Mouse (Mus musculus) layer of hippocampus, adult 11-12 months (tissue): ENCODE data around the gene Ptges2.

ENCODE experiments used
- DNase-seq: peaks from one replicate; pipeline ENCODE4 v3.0.0; 2022; ENCODE audit warnings: low spot score

The Ptges2 gene

DNA sequence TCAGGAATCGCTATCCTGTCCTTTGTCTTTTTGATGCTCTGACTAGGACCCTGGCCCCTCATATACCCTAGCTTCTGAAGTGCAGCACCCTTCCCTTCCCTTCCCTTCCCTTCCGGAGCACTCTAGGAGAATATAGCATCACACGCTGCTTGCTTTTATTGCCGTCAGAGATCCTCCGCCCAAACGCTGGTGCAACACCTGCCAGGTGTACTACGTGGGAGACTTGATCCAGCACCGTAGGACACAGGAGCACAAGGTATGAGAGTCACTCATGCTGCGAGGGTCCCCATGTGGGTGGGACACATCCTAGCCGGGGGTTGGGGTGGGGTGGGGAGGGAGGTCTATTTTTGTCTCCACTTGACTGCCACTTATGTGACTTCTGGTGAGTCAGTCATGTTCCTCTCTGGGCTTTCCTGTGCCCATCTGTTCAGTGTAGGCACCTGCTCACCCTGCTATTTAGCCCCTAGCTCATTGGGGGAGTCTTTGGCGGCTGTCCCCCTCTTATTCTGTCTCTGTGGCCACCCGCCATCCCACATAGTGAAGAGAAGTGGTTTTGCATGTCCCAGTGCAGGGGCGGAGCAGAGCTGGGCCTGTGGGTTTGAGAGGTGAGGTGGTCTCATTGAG, 20.3 kb upstream of the Ptges2 start:
- DNase-seq = no peak

DNA sequence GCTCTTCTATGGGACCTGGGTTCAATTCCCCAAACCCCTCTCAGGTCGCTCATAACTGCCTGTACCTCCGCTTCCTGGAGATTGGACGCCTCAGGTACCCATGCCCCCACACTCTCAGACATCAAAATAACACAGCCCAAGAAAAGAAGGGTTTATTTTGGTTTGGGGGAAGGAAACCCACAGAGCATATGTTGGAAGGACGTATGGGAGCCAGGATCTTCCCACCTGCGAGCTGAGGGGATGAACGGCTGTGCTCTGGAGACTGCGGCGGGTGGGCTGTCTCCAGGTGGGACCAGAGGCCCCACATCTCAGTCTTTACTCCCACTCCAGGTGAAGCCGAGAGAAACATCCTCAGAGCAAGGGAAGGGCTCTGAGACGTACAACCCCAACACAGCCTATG, 18.7 kb upstream of the Ptges2 start:
- DNase-seq = no peak

GRCm38 (mm10) chr2:32380001-32380500, 15.6 kb upstream of the Ptges2 start:
- no peak for DNase-seq

GRCm38 (mm10) chr2:32381141-32381774, 14.4 kb upstream of the Ptges2 start:
- no peak for DNase-seq

DNA sequence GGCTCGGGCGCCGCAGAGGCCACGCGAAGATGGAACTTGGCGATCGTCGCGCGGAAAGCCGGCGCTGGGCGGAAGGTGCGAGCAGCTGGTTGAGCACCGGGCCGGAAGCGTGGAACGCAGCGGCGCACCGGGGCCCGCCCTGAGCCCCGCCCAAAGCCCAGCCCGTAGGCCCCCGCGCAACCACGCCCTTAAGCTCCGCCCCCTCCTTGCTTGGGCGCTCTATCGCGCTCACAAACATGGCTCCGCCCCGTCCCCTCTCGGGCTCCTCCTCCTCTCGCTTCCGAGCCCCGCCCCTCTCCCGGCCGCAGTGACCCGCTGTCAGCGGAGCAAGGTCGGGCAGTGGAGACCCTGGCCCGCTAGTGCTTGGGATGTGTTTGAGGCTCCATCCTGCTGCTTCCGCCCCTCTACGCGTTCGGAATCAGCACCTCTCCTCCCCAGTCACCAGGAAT, 13.9 kb upstream of the Ptges2 start, which contains the start of gene 1110008P14Rik:
1110008P14Rik (minus strand) TSS at position 164 of the 449 bp plus-strand sequence.
- DNase-seq = peak; percentile 92

DNA sequence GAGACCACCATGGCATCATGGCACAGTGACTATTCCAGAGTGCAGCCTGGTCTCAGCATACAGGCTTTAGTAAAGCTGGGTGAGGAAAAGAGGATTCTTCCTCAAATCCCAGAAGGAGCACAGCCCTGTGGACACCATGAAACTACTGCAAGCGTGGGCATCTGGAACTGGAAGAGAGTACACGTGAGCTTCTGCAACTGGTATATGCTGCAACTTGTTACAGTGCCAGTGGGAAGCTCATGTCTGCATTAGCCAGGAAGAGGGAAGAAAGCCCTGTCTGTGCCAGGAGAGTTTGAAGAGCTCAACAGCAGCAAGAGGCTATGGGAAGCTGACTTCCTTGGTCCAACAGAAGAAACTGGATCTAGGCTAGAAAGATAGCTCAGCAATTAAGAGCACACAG, 13.0 kb upstream of the Ptges2 start:
- no peak for DNase-seq

DNA sequence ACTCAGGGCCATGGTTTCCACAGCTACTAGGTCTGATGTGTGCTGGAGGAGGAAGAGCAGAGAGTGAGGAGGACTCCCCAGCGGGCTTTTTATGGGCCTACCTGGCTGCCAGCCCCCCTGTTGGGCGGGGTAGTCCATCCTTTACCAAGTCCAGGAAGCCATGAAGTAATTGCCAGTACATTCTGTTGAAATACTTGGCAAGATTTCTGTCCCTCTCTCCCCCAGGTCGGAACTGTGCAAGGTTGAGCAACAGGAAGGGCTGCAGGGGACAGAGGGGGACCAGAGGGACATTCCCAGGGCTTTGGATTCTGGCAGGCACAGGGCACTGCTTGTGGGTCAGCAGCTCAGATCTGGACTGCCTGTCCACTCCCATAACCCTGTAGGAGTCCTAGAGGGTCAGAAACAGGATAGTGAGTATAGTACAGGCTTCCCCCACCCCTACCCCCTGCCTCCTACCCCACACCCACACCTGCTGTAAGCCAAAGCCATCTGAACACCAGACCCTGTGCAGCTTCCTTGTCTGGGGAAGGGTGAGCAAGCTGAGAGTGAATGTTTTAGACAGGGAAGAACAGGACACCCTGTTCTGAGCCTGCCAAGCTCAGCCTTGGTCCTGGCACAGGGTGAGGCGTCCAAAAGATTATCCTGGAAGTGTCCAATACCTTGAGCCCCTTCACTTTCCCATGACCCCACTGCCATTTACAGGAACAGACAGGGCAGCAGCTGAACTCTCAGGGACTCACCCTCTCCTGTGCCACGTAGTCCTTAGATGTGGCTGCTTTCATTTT, 7.8 kb upstream of the Ptges2 start, which contains the start of gene Lcn2:
Lcn2 (minus strand) TSS at position 547 of the 785 bp plus-strand sequence.
- DNase-seq = no peak

DNA sequence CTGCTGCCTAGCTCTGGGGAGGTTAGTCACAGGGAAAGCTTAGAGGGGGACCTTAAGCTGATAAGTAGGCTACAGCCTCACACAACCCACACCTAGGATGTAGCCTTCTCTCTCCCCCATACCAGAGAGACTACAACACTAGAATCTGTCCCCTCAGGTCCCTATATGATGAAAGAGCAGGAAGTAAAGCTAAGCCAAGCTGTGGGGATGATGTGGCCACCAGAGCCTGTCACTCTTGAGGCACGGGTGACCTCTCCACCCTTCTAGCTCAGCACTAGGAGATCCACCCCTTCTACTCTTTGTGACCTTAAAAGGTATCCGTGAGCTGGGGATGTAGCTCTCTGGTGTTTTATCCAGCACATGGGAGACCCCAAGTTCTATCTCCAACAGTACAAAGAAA, 6.5 kb upstream of the Ptges2 start:
- DNase-seq = no peak

DNA sequence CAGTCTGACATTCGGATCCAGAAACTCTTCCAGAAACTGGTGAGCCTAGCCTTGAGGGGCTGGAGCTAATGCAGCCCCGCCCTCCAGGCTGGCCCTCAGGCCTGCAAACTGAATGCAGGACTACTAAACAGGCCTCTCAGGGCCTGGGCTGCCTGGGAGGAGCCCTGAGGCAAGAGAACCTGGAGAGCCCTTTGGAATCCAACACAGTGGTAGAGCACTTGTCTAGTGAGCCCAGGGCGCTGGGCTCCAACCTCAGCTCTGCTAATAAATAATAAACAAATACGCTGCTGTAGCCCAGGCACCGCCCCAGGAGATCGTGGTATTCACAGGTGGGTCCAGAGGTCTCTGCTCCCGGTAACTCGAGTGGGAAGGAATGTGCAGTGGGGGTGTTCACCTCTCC, 4.8 kb upstream of the Ptges2 start:
- no peak for DNase-seq

DNA sequence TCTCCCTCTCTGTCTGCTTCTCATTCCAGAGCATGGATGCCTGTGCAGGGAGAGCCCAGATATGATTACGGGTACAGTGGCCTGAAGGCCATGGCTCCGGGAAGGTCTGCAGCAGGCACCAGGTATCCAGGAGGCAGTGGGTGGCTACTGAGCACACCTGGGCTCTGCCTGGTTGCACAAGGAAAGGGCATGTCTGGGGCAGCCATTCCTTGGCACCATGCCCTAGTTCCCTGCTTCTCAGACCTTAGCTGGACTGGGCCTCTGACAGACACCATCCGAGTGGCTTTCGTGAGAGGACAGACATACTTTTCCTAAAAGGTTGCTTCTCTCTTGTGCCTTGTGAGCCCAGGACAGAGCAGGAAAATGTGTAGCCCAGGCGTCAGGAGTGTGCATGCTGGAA, 3.6 kb upstream of the Ptges2 start:
- DNase-seq = no peak

GRCm38 (mm10) chr2:32394973-32395372, 723 bp upstream of the Ptges2 start:
- no peak for DNase-seq

GRCm38 (mm10) chr2:32395946-32396621, 388 bp downstream of the Ptges2 start:
- DNase-seq = peak; percentile 94

DNA sequence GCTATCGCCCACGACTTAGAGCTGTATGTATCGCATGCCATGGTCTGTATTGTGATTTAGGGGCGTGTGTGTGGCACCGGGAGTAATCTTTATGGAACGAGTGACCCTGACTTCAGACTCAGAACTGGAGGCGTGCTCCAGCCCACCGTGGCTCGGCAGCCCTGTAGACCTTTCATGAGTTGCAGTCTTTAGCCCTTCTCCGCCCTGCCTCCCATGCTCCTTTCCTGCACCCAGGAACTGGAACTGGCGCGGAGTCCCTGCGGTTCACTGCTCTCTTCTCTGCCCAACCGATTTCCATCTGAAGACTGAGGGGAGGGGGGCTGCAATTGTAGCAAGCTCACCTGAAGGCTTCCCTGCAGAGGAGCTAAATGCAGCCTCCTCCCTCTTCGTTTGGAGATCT, 999 bp downstream of the Ptges2 start:
- no peak for DNase-seq

DNA sequence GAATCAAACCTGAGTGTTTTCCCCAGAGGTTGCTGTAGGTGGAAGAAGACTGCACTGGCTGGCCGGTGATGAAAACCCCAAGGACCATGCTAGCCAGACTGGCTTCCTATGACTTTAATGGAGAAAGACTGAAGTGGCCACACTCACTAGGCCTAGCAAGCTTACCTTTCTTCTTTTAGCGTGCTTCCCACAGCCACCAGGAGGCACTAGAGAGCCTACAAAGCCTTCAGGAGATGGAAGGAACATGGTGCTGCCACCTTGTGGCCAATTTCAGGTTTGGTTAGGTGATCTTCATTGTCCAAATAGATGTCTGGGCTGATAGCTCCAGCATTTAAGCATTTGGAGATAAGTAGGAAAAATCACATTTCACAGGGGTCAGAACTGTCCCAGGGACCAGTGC, 9.0 kb downstream of the Ptges2 start:
- peak; percentile 98 for DNase-seq

DNA sequence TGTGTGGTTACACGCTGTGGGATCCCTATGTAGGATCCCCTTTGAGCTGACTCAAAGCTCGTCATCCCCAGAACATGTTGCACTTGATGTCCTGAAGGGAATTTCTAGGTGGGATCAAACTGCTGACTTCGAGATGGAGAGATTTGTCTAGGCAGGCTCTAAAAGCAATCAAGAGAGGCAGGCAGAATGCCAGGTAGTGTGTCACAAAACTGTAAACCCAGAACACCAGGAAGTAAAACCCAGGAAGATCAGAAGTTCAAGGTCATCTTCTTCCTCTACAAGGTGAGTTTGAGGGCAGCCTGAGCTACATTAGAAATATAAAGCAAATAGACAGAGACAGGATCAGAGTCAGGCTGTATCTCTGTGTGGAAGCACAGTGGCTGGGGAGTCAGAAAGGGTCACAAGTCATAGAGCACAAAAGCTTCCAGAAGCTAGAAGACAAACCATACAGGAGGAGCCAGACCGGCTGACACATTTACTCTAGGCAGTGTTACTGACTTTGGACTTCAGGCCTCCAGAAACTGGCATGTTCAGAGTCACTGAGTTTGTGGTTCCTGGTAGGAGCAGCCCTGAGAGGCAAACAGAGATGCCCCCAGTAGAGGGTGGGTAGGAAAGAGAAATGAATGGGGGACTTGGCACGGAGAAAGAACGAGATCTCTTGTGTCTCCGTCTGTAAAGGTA, 11.6 kb downstream of the Ptges2 start:
- DNase-seq = no peak

DNA sequence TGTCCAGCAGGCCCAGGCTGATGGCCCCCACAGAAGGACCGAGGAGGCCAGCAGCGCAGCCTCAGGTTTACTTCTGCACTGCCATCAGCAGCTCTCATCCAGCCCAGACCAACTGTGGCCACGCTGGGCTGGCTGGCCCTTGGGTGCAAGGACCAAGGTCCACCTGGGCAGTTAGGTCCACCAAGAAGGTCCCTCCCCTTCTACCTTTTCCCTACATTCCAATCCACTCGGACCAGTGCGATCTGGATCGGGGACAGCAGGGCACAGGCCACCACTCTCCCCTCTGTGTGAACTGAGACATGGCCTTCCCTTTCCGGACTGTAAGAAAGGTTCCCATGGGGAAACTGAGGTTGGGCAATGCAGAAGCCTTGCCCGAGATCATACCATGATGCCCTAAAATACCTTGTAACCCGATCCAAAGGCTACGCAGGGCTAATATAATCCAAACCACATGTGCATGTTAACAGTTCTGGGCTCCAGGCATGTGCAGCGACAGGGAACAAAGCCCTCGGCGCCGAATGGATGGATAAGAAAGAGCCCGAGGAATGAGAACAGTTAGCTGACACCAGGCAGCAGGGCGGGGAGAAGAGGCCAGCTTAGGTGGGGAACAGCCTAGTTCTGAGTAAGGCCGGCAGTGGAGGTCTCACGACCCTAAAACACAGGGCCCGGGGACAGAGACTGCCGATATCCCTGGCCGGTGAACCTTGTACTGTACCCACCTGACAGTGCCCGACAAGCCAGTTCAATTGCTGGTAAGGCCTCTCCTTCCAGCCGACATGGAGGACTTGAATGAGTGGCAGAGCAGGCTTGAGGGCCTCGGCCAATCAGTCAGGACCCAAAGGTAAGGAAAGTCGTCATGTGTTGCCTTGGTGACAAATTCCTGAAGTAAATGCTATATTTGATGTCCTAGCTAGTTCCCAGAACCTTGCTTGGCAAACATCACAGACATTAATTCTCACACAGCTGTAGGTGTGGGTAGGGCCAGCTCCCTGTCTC, 13.0 kb downstream of the Ptges2 start:
- no peak for DNase-seq

- no peak for DNase-seq
Observed at GRCm38 (mm10) chr2:32411407-32411806, 15.7 kb downstream of the Ptges2 start.

DNA sequence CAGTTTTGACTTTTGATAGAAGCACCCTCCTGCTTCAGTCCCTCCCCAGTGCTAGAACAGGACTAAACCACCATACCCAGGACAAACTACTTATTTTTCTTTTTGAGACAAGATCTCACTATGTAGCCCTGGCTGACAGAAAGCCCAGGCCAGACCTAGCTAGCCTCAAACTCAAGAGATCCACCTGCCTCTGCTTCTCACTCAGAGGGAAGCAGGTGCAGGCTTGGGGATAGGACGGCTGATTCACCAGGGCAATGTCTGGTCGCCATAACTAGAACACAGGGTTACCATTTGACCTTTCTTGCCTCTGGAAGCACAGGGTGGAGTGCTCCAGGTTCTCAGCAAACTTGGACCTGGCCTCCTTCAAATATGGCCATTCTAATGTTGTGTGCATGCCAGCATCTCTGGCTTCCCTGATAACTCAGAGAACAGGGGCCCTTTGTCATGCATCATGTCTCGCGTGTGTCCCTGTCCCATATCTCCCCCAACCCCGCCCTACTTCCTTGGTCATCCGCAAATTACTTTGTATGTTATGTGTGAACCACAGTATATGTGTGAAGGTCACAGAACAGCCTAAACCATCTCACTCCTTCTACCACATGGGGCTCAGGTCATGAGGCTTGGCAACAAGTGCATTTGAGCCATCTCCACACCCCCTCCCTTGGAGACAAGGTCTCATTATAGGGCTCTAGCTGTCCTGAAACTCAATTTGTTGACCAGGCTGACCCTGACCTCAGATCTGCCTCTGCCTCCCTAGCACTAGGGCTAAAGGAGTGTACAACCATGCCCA, 17.2 kb downstream of the Ptges2 start:
- no peak for DNase-seq

GRCm38 (mm10) chr2:32413936-32414335, 18.2 kb downstream of the Ptges2 start:
- DNase-seq = no peak

- no peak for DNase-seq
Observed at GRCm38 (mm10) chr2:32415801-32416200, 20.1 kb downstream of the Ptges2 start.
